Mouse (Mus musculus) megakaryocyte, embryonic 14.5 days (primary cell): Measurements from ENCODE around the gene Mrpl9.

Source experiments
- FLI1 ChIP-seq: IDR thresholded peaks from 2 replicates; pipeline ENCODE4 v1.6.1; 2012; ENCODE audit warnings: low read length, inconsistent platforms, mixed read lengths
- GATA1 ChIP-seq: IDR thresholded peaks from 3 replicates; pipeline ENCODE4 v1.6.1; 2012; ENCODE audit warnings: mixed read lengths, low read length, inconsistent platforms, borderline replicate concordance

DNA sequence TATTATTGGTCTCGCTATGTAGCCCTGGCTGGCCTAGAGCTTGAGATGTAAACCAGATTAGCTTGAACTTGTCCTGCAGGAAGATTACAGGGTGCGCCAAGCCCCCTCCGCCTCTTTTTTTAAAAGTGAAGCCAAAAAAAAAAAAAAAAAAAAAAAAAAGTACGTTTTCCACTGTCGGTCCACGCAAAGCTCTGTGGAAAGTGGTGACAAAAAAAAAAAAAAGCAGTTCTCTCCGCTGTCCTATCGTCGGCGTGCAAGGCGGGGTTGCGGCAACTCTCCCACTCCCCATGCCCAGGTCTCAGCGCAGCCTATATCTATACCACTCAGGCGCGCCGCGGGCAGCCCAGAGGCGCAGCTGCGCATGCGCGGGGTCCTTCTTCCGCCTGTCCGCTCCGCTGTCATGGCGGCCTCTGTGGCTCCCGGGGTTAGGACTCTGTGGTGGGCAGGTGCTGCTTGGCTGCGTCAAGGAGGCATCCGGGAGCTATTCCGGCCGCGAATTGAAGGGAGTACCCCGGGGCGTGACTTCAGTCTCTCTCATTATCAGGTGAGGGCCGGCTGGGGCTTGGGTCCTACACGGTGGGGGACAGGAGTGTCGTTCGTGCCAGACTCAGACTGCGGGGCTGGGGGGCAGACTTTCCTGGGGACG is at the start of gene Mrpl9:
- TF ChIP-seq GATA1: no peak
- no peak for TF ChIP-seq FLI1
